Mouse (Mus musculus) lung, postnatal 36 days (tissue): ENCODE measurements at regions not wholly inside any gene's neighbourhood (a gene's known extent, or its start where the extent isn't known, plus 50 kb on each side); places are given as distances from the start of the nearest gene placed in this dataset.

Experiments
- DNase-seq: peaks from one replicate; pipeline ENCODE4 v3.0.0; 2022; ENCODE audit warnings: mixed read lengths

DNA sequence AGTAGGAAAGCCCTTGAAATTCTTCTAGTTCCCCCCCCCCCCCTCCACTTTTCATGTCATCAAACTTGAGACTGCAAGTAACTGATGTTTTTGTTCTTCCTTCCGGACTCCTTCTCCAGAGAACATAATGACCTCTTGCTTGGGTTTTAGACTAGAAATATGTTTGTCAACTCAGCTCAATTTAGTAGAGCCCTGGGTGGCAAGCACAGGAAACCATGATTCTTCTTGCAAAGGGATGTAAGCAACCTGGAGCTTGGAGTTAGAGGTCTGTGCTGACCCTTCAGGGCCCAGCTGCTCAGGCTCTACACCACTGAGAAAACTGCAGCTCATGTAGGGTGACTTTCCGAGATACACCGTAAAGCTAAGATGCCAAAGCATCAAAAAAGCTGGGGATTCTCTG lies 127.2 kb upstream of the Meis1 start:
- no peak for DNase-seq

DNA sequence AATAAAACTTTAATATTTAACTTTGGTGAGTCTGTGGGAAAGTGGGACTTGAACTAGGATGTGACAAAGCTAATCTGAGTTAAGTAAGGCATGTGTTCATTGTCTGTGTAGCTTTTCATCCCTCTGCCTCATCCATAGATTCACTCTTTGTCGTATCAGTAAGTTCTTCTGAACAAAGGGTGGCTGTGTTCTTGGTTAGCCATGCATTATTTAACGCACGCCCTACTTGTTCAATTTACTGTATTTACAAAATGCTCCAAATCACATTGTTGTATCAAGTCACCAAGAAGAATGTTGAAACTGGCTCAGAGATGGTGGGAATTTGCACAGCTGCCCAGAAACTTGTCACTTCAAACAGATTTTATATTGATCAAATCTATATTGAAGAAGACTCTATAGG lies 132.2 kb upstream of the Meis1 start:
- DNase-seq = no peak

DNA sequence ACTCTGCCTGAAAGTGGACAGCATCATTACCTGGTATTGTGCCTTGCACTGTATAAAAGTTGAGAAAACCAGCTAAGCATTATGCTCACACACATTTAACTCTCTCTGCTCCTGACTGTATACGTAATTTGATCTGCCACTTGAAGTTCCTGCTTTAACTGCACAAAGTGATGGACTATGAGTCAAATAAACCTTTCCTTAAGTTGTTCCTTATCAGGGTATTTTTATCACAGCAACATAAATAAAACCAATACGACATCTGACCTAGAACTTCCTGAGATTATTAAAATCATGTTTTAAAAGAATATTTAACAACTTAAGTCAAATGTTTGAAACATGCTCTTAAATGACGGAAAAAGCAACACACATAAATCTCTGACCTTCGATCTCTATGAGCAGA lies 134.9 kb upstream of the Meis1 start:
- DNase-seq = no peak

DNA sequence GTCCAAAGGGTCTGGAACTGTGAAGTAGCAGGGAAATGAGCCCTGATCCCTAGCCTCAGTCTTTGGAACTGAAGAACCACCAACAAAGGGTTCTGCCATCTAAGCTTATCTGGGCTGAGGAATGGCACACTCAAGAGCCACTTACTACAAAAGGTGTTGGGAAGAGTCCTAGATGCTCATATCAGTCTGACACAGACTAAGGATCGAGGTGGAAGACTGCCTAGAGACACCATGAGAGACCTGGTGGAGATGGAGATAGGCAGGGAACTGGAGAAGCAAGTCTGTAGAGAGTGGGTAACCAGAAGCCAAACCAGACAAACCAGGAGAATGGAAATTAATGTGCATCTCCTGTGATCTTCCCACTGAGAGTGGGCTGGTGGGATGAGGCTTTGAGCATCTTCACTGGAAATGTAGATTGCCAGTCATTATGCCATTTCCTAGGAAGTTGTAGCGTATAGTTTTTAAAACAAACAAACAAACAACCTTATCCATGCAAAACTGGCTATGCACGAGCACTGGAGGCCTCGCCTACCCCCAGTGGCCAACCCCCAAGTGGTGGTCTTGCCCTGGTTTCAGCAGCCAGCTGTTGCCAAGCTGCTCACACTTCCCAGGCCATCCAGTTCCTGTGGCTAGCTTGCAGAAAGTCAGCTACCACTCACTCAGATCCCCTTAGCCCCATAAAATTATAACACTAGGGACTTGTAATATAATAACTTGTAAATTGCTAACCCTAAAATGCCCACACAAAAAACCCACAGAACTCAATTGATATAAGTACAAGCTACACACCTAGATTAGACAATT lies 136.2 kb upstream of the Meis1 start:
- DNase-seq = no peak

DNA sequence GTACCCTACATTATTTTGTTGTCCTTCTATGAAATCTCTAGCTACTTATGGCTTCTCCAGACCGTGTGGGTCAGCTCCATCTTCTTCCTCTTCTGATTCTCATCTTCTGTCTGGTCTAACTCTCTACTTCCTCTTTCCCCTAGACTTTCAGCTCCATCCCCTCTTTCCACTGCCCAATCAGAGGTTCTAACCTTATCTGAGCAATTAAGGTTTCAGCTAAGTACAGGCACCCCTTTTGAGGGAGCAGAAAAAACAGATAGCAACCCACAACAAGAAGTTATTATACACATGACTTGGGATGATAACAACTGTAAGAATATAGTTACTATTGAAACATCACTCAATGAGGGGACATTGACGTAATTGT lies 136.8 kb upstream of the Meis1 start:
- DNase-seq = no peak

DNA sequence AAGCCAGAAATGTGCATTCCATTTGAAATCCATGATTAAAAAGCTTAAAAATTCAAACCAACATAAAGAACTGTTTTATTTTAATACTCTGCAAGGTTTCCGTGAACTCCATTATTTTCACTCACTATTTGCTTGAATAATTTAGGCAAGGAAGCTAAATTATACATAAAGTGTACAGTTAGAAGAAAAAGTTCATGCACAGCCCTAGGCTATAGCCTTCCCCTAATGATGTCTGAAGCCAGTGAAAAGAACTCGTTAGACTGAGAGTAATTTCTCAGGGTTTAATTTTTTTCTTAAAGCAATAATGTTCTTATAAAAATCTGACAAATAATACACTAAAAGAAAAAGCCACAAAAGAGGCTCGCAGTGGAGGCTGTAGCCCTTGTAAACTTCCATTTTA lies 141.4 kb upstream of the Meis1 start:
- no peak for DNase-seq

DNA sequence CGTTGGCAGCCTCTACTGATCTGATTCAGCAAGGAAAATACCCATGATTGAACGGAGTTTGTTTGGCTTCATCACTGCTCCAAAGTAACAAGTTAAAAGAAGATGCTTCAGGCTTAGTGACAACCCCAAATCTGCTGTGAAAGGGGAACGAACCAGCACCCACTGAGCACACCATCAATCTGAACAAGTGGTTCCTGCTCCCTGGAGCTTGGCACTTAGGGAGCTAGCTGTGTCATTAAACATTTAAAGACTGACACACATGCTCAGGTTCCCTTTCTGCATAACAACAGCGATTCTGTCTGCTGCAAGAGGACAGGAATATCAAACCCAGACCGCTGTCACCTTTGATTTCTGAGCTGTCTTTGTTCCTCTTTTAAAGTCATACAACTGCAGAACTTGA lies 141.9 kb upstream of the Meis1 start:
- DNase-seq = no peak

DNA sequence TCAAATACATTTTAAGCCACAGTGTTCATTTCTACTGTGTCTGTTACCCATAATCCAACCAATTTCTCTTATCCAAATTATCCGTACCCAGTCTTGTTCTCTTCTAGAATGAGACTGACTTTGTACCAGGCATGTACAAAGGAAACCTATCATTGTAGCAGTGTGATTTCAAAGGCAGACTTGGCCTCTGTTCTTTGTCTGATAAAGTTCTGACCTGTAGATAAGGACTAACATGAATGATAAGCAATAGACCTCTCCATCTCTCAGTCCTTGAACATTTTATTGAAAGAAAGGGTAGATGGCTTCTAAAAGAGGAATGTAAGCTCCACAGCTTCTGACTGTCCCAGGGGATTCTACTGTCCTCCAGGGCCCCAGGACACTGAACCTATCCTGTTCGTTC lies 152.2 kb upstream of the Meis1 start:
- DNase-seq = no peak

DNA sequence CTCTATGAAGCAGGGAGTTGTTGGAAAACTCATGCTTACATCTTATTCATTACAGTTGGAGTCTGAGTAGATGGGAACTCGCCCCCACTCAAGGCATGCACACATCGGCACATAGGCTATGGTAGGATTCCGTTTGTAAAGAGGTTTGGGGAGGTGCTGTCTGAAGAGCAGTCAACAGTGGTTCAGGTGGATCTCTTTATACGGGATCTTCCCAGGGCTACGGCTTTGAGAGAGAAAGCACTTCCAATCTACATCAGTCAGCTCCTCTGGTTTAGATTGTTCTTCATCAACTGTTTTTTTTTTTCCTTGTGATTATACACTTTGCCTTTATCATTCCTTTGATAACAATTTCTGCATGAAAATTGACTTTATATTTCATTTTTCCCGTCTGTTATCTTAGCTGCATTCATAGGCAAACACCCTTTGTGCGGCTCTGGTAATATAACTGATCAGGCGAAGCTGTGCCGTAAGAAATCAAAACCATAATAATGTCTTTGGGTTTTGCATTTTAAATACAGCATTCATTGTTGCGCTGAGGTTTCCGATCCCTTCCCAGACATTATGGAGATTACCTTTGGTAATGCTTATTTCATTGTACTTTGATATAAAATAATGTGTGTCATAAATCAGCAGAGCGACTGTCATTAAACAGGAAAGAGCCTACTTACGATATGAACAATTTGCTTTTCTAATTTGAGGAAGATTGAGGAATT lies 155.7 kb upstream of the Meis1 start:
- DNase-seq = no peak

DNA sequence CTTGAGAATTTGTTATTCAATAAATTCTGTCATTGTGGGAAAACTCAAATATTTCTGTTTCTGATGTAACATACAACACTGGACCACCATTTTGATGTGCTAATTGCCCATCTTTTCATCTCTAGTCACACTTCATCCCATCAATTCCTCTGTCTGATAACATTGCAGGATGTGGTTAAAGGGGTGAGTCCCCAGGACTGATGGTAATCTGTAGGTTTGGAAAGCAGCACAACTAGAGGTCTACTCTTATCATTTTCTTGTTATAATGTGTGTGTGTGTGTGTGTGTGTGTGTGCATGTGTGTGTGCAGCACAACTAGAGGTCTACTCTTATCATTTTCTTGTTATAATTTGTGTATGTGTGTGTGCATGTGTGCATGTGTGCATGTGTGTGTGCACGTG lies 160.5 kb upstream of the Meis1 start:
- no peak for DNase-seq

DNA sequence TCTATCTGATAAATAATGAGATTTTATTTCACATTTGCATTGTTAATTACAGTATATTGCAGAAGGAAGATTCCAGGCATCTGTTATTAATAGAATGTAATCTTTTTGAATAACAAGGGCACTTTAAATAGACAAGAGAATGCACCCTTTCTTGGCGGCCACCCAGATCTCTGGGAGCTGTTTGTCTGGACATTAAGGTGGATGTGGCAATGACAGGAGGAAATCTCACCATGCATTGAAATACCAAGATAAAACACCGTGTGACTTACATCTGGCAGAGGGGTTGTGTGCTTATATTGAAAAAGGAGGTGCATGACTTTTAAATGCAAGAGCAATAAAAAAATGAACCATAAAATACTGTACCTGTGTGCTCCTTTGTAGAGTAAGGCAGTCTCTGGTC lies 171.0 kb upstream of the Meis1 start:
- DNase-seq = no peak

DNA sequence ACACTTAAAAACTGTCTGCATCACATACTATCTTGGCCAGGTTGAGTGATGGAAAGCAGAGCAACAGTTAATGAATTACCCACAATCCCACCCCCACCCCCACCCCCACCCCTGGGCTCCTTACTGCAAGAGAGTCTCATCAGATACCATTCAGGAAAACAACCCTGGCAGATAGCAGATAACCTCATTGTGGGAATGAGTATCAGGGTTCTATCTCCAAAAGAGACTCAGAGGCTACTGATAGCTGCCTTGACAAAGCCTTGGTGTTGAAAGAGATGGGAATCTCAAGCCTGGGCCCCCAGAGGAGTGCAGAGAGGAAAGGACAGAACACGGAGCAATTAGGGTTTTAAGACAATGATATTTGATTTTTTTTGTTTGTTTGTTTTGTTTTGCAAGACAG lies 175.7 kb upstream of the Meis1 start:
- no peak for DNase-seq

DNA sequence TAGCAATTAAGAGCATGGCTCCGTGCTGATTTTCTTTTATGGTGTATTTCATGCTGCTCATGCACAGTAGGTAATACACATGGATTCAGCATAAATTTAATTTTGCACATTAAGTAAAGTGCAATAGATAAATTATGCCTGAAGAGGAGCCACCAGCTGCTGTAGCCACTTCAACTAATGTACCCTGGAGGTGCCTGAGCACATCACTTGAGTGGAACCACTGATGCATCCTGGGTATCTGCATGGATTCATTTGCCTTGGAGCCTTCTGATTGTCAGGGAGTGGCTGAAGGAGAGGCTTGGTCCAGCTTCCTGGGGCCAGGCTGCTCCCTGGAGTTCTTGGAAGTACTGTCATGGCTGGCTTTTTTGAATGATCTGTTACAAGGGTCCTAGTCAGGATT lies 179.0 kb upstream of the Meis1 start:
- DNase-seq = no peak

DNA sequence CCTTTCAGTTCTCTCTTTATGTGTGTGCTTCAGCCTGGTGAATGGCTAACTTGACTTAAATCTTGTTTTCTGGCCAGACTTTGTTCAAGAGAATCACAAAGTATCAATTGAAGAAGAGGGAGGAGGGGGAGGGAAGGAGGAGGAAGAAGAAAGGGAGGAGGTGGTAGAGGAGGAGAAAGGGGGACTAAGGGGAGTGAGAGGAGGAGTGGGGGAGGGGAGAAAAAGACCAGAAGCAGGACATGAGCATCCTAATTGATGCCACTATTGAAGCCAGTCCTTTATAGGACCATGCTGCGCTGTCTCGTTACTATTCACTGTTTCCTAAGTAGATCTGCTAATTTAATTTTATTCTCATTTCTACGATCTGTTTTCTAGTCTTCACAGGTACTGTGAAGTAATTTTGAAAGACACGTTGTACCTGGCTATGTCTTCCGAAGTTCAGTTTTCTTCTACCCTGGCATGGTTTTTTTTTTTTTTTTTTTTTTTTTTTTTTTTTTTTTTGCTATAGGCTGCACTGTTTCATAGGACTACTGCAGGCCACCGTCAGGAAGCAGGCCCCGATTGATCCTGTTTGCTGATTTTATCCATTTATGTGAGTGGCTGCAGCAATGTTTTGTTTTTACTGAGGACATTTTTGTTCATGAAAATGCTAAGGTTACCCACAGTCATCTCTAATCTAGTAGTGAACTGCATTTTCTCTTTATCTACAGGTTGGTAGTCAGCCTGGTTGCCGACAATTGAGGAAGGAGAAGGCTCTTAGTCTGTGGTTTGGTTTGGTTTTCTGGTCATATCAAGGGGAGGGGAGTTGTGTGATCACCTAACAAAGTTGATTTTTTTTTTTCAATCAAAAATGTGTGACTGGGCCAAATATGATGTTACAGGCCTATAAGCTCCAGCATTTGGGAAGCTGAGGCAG lies 184.1 kb upstream of the Meis1 start:
- DNase-seq = no peak

DNA sequence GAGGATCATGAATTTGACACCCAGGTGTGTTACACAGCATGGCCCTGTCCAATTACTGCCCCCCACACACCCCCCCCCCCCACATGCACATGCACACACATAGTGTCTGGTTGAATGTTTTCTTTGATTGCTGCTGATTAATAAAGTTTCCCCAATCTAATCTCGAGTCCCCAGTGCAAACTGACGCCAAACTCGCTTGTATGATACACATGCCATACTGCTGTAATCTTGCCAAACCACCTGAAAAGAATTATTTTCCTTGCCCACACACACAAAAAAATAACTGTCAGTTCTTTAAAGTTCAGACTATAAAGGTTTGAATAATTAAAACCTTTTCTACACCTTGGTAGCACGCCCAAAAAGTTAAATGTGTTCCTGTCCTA lies 184.7 kb upstream of the Meis1 start:
- DNase-seq = no peak

DNA sequence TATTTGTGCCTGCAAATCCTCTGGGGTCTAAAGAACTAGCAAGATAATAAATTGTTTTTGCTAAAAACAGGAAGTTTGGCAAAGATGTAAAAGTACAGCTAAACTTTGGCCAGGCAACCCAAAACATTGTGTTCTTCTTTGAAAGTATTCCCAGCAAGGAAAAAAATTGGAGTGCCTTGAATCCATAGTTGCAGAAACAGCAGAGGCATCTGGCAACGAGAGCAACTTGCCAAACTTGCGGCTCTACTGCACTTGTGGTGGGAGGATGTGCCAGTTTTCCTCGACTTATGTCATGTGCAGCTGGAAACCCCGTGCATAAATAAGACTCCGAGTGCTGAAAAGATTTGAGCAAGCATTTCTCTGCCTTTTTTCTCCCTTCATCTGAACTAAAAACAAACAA lies 185.2 kb upstream of the Meis1 start:
- peak; percentile 67 for DNase-seq

DNA sequence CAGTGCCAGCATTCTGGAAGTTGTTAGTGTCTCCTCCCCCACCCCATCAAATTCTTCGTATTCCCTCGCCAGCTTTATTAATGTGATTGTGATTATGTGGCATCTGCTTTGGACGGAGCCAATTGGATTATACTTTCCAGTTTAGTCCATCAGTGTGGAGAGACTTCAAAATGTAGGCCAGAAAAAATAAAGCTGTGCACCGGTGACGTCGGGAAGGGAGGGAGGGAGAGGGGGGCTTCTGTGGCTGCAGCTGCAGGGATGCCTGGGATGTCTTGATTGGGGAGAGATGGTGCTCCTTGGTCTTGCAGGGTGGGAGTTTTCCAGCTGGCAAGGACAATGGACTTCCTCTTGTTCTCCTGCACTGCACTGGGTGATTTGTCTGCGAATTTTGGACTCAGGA lies 185.7 kb upstream of the Meis1 start:
- peak; percentile 31 for DNase-seq

DNA sequence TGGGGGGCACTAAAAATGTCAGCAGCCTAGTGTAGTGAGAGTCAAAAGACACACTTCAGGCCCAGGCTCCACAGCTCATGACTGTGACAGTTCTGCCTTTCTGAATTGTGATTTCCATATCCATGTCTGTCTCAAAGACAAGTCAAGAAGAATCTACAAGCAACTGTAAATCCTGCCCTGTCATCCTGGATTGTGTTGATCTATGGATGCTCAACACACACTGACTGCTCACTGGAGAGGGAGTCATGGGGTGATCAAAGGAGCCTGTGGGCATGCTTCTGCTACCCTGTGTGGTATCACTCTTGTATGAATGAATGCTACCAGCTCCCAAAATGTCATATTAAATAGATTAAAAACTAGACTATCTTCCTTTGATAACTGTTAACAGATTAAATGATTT lies 186.4 kb upstream of the Meis1 start:
- no peak for DNase-seq

DNA sequence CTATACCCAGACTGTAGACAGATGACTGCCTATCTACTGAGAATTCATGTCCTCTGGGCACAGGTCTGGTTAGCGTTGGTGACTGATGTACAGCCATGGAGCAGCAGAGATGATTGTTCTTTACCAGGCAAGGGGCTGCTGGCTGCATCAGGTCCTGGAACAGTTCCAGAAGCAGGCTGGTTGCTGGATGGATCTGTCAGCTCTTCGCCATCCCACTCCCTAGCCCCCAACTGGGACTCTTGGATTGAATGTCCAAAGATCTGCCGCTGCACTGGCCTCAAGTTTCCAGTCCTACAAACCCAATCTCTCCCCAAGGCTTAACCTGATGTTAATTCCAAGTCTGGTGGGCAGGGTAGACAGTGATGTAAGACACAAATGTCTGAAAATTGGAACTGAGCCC lies 200.7 kb upstream of the Meis1 start:
- no peak for DNase-seq

DNA sequence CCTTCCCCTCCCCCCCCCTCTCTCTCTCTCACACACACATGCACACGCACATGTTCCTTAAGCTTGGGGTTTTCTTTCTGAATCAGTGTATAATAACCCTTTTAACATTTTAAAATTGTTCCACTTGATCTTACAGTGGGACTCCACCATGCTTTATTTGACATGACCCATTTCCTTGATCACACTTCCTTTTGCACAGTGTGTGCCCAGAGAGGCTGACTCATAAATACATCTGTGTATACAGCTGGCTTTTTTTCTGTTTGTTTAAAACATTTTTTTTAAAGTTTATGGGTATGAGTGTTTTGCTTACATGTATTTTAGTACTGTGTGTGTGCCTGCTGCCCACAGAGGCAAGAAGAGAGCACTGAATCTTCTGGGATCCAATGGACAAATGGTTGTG lies 202.7 kb upstream of the Meis1 start:
- DNase-seq = no peak

DNA sequence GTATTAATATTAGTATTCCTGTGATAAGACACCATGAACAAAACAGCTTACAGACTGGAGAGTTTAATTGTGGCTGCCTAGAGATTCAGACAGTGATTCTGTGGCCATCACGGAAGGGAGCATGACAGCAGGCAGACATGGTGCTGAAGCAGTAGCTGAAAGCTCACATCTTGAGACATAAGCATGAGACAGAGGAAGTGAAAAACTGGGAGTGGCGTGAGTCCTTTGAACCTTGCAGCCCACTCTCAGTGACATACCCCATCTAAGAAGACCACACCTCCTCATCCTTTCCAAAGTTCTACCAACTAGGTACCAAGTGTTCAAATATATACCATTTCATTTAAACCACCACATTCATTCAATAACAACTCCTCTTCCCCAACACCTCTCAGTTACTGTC lies 208.0 kb upstream of the Meis1 start:
- DNase-seq = no peak

DNA sequence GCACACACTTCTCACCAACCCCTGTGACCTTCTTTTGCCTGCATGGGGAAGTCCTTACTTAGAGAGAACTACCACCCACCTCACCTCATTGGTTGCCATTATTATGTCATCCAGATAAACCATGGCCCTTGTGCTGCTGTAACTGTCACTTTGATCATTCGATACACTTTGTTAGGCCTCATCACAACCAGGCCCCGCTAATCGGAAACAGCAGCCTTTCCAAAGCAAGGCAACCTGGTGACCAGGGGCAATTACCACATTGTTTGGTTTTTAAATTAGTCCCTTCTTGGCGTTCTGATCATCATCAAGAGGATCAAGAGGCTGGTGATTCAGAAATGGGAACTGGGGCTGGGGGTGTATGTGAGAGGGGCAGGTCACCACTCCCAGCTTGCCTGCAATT lies 208.9 kb upstream of the Meis1 start:
- DNase-seq = no peak

DNA sequence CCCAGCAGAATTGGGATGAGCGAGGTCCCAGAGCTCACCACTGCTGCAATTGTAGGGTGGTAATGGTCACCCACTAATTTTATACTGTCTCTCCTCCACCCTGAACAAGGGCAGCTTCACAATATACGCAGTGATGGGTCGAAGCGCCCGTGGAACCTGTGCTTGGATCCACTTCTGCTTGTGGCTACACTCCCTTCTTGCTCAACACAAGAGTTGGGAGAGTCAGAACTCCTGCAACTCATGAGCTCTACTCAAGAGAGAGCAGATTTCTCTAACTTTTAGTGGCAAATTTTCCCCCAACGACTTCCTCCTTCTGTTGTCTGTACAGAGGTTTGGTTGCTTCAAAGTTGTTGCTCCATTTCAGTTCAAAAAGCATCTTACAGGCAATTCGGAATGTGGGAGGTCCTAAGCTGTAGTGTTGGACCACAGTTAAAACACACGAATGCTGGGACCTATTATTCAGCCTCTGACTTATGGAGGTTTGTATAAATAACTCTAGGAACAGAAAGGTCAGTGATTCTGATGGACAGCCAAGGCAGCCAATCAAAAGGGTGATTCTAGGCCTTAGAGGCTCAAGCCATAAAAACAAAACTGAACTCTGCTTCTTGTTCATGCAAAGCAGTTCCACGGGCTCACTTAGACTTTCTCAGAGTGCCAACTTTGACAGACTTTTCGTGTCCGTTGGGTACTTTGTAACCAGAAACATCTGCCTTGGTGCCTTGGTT lies 227.8 kb upstream of the Meis1 start:
- no peak for DNase-seq
